Mouse (Mus musculus) CD4-positive, CD25-positive, alpha-beta regulatory T cell, adult 4 months (primary cell): ENCODE measurements around the gene Syt16. TPM values are rescaled to one million over a fixed set of nuclear protein-coding genes. Genes with fewer than 3 reads are reported as not detected.

Experiments used
- ATAC-seq: one replicate; pipeline ENCODE4 v1.8.0; 2017
- polyA plus RNA-seq, 2 experiments: library from polyadenylated mRNA; unstranded; fragments of 100-300 nt; shearing (Covaris generic); gene quantifications; one replicate each; pipeline ENCODE4 v1.2.1; 2017

Syt16 gene
- polyA plus RNA-seq, 2 experiments from 2014 or later = not detected

DNA sequence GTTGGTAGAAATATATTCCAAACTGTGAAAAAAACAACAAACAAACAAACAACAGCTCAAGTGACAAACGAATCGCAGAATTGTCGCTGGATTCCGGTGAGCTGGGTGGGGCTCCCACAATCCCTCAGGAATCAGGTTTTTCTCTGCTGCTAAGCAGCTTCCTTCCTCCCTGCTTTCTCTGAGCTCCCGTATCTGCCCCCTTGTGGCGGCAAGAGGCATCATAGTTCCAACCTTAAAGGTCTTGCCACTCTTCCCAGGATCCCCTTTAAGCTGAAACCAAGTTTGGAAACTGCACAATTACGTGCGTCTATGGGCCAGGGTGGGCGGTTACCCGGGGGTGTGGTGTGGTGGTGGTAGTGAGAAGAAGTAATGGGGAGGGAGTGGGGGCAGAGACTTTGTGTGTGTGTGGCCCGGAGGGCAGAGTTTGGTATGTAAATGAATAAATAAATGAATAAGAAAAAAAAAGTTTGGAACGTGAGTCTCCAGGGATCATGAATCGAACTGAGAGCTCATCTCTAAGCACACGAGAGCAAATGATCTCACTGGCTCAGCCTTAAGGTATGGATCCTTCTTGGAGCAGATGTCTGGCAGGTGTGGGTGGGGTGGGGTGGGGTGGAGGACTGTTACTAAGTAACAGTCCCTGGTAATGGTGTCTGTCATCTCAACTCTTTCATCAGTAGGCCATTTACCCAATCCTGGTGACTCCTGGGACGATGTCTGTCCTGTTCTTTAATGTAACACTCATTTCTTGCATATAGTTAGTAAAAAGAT lies 319.7 kb downstream of the Syt16 start:
- no peak for ATAC-seq

DNA sequence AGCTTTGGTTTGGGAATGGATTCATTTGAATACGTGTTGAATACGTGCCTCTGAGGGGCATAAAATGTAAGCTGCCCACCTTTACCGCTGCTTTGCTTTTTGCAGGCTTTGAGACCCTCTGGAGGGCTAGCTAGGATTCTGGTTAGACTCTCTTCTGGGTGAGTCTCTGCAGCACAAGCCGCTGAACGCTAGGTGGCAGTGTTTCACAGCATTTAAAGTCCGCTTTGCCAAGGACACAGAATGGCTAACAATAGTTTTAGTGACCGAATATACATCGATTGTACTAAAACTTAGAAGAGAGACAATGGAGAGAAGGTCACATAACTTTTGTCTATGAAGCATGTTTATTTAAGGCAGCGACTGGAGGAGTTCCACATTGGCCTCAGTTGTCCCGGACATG lies 322.9 kb downstream of the Syt16 start:
- ATAC-seq = no peak

DNA sequence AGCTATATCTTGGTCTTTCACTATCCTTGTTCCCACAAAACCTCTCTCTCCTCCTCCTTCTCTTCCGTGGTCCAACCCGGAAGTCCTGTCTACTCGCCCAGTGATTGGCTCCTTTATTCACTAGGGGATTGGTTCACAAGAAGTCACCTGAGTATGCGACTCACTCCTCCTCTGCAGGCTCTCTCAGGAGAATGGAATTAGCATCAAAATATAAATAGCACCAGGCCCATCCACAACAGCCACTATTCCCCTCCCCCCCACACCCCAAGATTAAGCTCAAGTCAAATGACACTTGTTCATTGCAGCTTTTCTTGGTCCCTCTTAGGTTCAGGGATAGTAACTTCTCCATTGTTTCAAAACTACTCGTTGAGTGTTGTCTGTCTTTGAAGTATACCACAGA lies 324.5 kb downstream of the Syt16 start:
- no peak for ATAC-seq

Other genes with a start within 250 kb of the Syt16 start
- 10 to 100 TPM; 71.8 to 75.2 TPM for gene Hif1a, start 96.3 kb upstream of the Syt16 start, polyA plus RNA-seq
- 10 to 100 TPM; 13.2 to 14.3 TPM for gene Gm49321, start 60.0 kb upstream of the Syt16 start, polyA plus RNA-seq
- 10 to 100 TPM; 19.4 to 24.7 TPM for gene Snapc1, start 33.2 kb upstream of the Syt16 start, polyA plus RNA-seq